Mouse (Mus musculus) stomach, postnatal 0 days (tissue): Measurements from ENCODE around the gene Gm10197.

ENCODE experiments used
- CTCF ChIP-seq: IDR thresholded peaks from 2 replicates; pipeline ENCODE4 v1.5.1; 2016; ENCODE audit warnings: antibody characterized with exemption, low read depth, mild to moderate bottlenecking, moderate library complexity
- EP300 ChIP-seq: optimal IDR thresholded peaks from 2 replicates; pipeline ENCODE3; 2016; ENCODE audit warnings: antibody characterized with exemption

- TF ChIP-seq CTCF (no peak), EP300 (no peak)
These were observed 5.3 kb downstream of the Gm10197 start for GRCm38 (mm10) chr19:53366057-53366775.
